ENCODE assay signal across 18 mouse cellular contexts in the genomic region with DNA sequence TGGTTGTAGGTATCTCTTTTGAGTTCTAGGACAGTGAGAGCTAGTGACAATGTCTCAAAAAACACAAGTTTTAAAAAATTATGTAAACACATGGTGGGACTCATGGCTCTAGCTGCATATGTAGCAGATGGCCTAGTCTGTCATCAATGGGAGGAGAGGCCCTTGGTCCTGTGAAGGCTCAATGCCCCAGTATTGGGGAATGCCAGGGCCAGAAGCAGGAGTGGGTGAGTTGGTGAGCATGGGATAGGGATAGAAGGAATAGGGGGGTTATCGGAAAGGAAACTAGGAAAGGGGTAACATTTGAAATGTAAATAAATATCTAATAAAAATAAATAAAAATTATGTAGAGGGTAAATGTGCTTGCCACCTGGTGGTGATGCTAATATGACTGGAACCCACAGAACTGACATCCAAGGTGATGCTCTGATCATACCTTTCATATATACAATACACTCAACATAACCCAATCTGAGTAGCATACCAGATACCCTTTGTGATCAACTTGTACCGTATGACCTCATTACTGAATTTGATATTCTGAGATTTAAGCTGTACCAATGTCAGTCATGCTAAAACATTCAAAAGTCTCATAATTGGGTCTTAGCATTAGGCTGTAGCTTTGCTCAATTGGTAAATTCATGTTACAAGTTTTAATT. TPM values are rescaled to one million over a fixed set of nuclear protein-coding genes. Genes with fewer than 3 reads are reported as not detected.
A peak's percentile ranks its signal among the peaks of the same experiment; 100 is the strongest.
DNase-seq lines count a peak whose midpoint lies in the region; ATAC-seq and TF ChIP-seq lines count a peak whose summit lies in the region.
"Had no signal": no experiment of that assay in that cellular context is flagged by ENCODE, and none has a peak within 500 bp of the region (broad histone marks: within the 10 kb centered on the region; RNA-seq: fewer than 3 reads in every experiment).

No protein-coding gene starts in this region.

- no peak overlapping the region for H3K4me2 ChIP-seq in hindbrain, postnatal 0 days (ENCODE audit: low read depth, low read length)
- H3K4me2 ChIP-seq in hindbrain, embryonic 14.5 days (replicated peaks): no peak overlapping the region
- no peak overlapping the region for H3K4me2 ChIP-seq in midbrain, embryonic 11.5 days
- H3K4me2 ChIP-seq in midbrain, embryonic 14.5 days (ENCODE audit: low read length): no peak overlapping the region
- no peak overlapping the region for H3K4me2 ChIP-seq in intestine, embryonic 15.5 days (replicated peaks)
- H3K4me2 ChIP-seq: embryonic facial prominence, embryonic 13.5 days; limb, embryonic 12.5 days had no signal

- H3K27me3 ChIP-seq in hindbrain, postnatal 0 days (ENCODE audit: insufficient read depth, low read length): no peaks in the 10 kb centered on the region
- H3K27me3 ChIP-seq in hindbrain, embryonic 14.5 days (ENCODE audit: control insufficient read depth, insufficient read depth, low read length): no peaks in the 10 kb centered on the region
- no peaks in the 10 kb centered on the region for H3K27me3 ChIP-seq in midbrain, embryonic 11.5 days (ENCODE audit: control insufficient read depth, insufficient read depth, low read length)
- H3K27me3 ChIP-seq in midbrain, embryonic 14.5 days (ENCODE audit: control insufficient read depth, insufficient read depth, low read length): no peaks in the 10 kb centered on the region
- no peaks in the 10 kb centered on the region for H3K27me3 ChIP-seq in intestine, embryonic 15.5 days (replicated peaks)
- H3K27me3 ChIP-seq: embryonic facial prominence, embryonic 13.5 days; limb, embryonic 12.5 days had no signal

- WGBS in hindbrain, postnatal 0 days: 93% methylated on average over 2 of the region's 2 CpGs
- WGBS in hindbrain, embryonic 14.5 days: 95% methylated on average over 2 of the region's 2 CpGs
- 95% methylated on average over 2 of the region's 2 CpGs for WGBS in midbrain, embryonic 11.5 days
- 98% methylated on average over 2 of the region's 2 CpGs for WGBS in midbrain, embryonic 14.5 days
- WGBS in intestine, embryonic 15.5 days: 90% methylated on average over 2 of the region's 2 CpGs

- H3K4me1 ChIP-seq in hindbrain, postnatal 0 days (ENCODE audit: insufficient read depth, low read length): no peaks in the 10 kb centered on the region
- H3K4me1 ChIP-seq in hindbrain, embryonic 14.5 days (replicated peaks; ENCODE audit: control insufficient read depth, insufficient read depth, low read length): no peaks in the 10 kb centered on the region
- H3K4me1 ChIP-seq in midbrain, embryonic 11.5 days (ENCODE audit: control insufficient read depth, insufficient read depth, low read length): no peaks in the 10 kb centered on the region
- H3K4me1 ChIP-seq in midbrain, embryonic 14.5 days (ENCODE audit: control insufficient read depth, insufficient read depth, low read length): no peaks in the 10 kb centered on the region
- H3K4me1 ChIP-seq in intestine, embryonic 15.5 days (replicated peaks): no peaks in the 10 kb centered on the region
- H3K4me1 ChIP-seq: embryonic facial prominence, embryonic 13.5 days; limb, embryonic 12.5 days had no signal

- no peak overlapping the region for H3K27ac ChIP-seq in hindbrain, postnatal 0 days
- no peak overlapping the region for H3K27ac ChIP-seq in hindbrain, embryonic 14.5 days
- H3K27ac ChIP-seq in midbrain, embryonic 11.5 days (ENCODE audit: low read depth, low read length): no peak overlapping the region
- no peak overlapping the region for H3K27ac ChIP-seq in midbrain, embryonic 14.5 days (replicated peaks; ENCODE audit: low read depth, low read length)
- H3K27ac ChIP-seq in intestine, embryonic 15.5 days: no peak overlapping the region
- H3K27ac ChIP-seq: embryonic facial prominence, embryonic 13.5 days; heart, adult 2 months; limb, embryonic 12.5 days had no signal

- 0 out of 2 replicates have a peak, but pooled peaks have one; percentile 55 for ATAC-seq in hindbrain, postnatal 0 days
- no peak for ATAC-seq in hindbrain, embryonic 14.5 days (ENCODE audit: low FRiP score)
- ATAC-seq in midbrain, embryonic 11.5 days (ENCODE audit: low FRiP score): 0 out of 2 replicates have a peak, but pooled peaks have one; percentile 43
- ATAC-seq in midbrain, embryonic 14.5 days (ENCODE audit: low FRiP score, low TSS enrichment): no peak
- ATAC-seq in intestine, embryonic 15.5 days: peak; percentile 42; the same call in 1 of the 2 replicates
- ATAC-seq: midbrain, embryonic 16.5 days had no signal

- no peaks in the 10 kb centered on the region for H3K9me3 ChIP-seq in hindbrain, postnatal 0 days (ENCODE audit: low read length)
- H3K9me3 ChIP-seq in hindbrain, embryonic 14.5 days (ENCODE audit: control insufficient read depth, low read length): no peaks in the 10 kb centered on the region
- H3K9me3 ChIP-seq in midbrain, embryonic 11.5 days (ENCODE audit: control insufficient read depth, low read length): no peaks in the 10 kb centered on the region
- H3K9me3 ChIP-seq in midbrain, embryonic 14.5 days (ENCODE audit: control insufficient read depth, low read length): no peaks in the 10 kb centered on the region
- H3K9me3 ChIP-seq in intestine, embryonic 15.5 days: no peaks in the 10 kb centered on the region
- H3K9me3 ChIP-seq: embryonic facial prominence, embryonic 13.5 days; G1E; limb, embryonic 12.5 days had no signal

- H3K36me3 ChIP-seq in hindbrain, postnatal 0 days (ENCODE audit: insufficient read depth, low read length): peaks cover 46% of the 10 kb centered on the region
- peaks cover 65% of the 10 kb centered on the region for H3K36me3 ChIP-seq in hindbrain, embryonic 14.5 days (replicated peaks; ENCODE audit: control insufficient read depth, insufficient read depth)
- H3K36me3 ChIP-seq in midbrain, embryonic 11.5 days (ENCODE audit: control insufficient read depth, insufficient read depth, low read length): peaks cover 20% of the 10 kb centered on the region
- H3K36me3 ChIP-seq in midbrain, embryonic 14.5 days (ENCODE audit: control insufficient read depth, insufficient read depth, low read length): peaks cover 61% of the 10 kb centered on the region
- peaks cover 28% of the 10 kb centered on the region for H3K36me3 ChIP-seq in intestine, embryonic 15.5 days

- no peak for DNase-seq in hindbrain, postnatal 0 days (ENCODE audit: low spot score)
- no peak for DNase-seq in hindbrain, embryonic 14.5 days (ENCODE audit: low spot score)
- no peak for DNase-seq in midbrain, embryonic 11.5 days (ENCODE audit: low spot score, missing footprints)
- DNase-seq in midbrain, embryonic 14.5 days: no peak
- DNase-seq in gastrocnemius, postnatal 25 days: no peak
- DNase-seq in lung, postnatal 4 days: no peak
- DNase-seq: cerebellum, adult 9-11 months; heart, adult 2 months; kidney, postnatal 14 days; layer of hippocampus, adult 9-11 months; lung, adult 2 months; lung, postnatal 36 days; right cerebral cortex, adult 18-20 months had no signal

- H3K9ac ChIP-seq in hindbrain, postnatal 0 days (replicated peaks; ENCODE audit: low read length): no peak overlapping the region
- H3K9ac ChIP-seq in hindbrain, embryonic 14.5 days: no peak overlapping the region
- no peak overlapping the region for H3K9ac ChIP-seq in midbrain, embryonic 11.5 days (ENCODE audit: low read length)
- H3K9ac ChIP-seq in midbrain, embryonic 14.5 days (replicated peaks; ENCODE audit: low read length): no peak overlapping the region
- no peak overlapping the region for H3K9ac ChIP-seq in intestine, embryonic 15.5 days
- H3K9ac ChIP-seq: embryonic facial prominence, embryonic 13.5 days; limb, embryonic 12.5 days had no signal

- H3K4me3 ChIP-seq in hindbrain, postnatal 0 days (ENCODE audit: low read length): no peak overlapping the region
- no peak overlapping the region for H3K4me3 ChIP-seq in hindbrain, embryonic 14.5 days (replicated peaks; ENCODE audit: low read length)
- H3K4me3 ChIP-seq in midbrain, embryonic 11.5 days (ENCODE audit: low read depth, low read length): no peak overlapping the region
- H3K4me3 ChIP-seq in midbrain, embryonic 14.5 days (replicated peaks; ENCODE audit: low read depth, low read length): no peak overlapping the region
- H3K4me3 ChIP-seq in intestine, embryonic 15.5 days (replicated peaks): no peak overlapping the region
- H3K4me3 ChIP-seq: embryonic facial prominence, embryonic 13.5 days; heart, adult 2 months; limb, embryonic 12.5 days had no signal

- TF ChIP-seq CTCF in hindbrain, postnatal 0 days (IDR thresholded peaks at IDR 0.05; ENCODE audit: low read depth): peak; percentile 21; the same call in 1 of the 2 replicates

RNA-seq across cellular contexts. Expression of a gene that starts 12.6 kb away (rescaled TPM):
- 32.9 and 34.8 TPM in 2 replicates for total RNA-seq in hindbrain, postnatal 0 days (2014; rRNA removed)
- 56.8 and 56.9 TPM in 2 replicates for polyA plus RNA-seq in hindbrain, postnatal 0 days (2015; fragmentation: Nextera tagmentation; extraction: Ambion mirVana)
- 73.5 and 77.1 TPM in 2 replicates for polyA plus RNA-seq in hindbrain, embryonic 14.5 days (2014; fragmentation: Nextera tagmentation; extraction: Ambion mirVana)
- 119 and 131 TPM in 2 replicates for polyA plus RNA-seq in midbrain, embryonic 11.5 days (2014; fragmentation: Nextera tagmentation; extraction: Ambion mirVana)
- polyA plus RNA-seq in midbrain, embryonic 14.5 days (2014; fragmentation: Nextera tagmentation; extraction: Ambion mirVana): 78.1 and 99.0 TPM in 2 replicates
- 93.2 and 97.2 TPM in 2 replicates for polyA plus RNA-seq in intestine, embryonic 15.5 days (2015; fragmentation: Nextera tagmentation; extraction: Ambion mirVana)
- total RNA-seq in gastrocnemius, postnatal 25 days (2021): 10 to 100 TPM; 12.7 to 17.4 TPM

Comparison
In these comparisons a context has a peak if more than half of its experiments do, and no peak if none do; other contexts are left out.
1. ATAC-seq: peak in hindbrain, postnatal 0 days (single experiment), midbrain, embryonic 11.5 days (single experiment) and intestine, embryonic 15.5 days (single experiment); none in hindbrain, embryonic 14.5 days (single experiment) and midbrain, embryonic 14.5 days (single experiment).